ENCODE assay signal across 8 mouse cellular contexts in genomic region chr19:29683844-29684540, GRCm38 (mm10). TPM values are rescaled to one million over a fixed set of nuclear protein-coding genes. Genes with fewer than 3 reads are reported as not detected.
DNase-seq lines count a peak whose midpoint lies in the region; ATAC-seq and TF ChIP-seq lines count a peak whose summit lies in the region.

No protein-coding gene starts in this region.

- H3K4me1 ChIP-seq in G1E (ENCODE audit: insufficient read depth, low read depth, low read length) = no peaks in the 10 kb centered on the region
- no peaks in the 10 kb centered on the region for H3K4me1 ChIP-seq in bone marrow, adult 2 months (ENCODE audit: control insufficient read depth, insufficient read depth, low read length)
- no peaks in the 10 kb centered on the region for H3K4me1 ChIP-seq in embryonic facial prominence, embryonic 14.5 days (ENCODE audit: control insufficient read depth, insufficient read depth, low read length)

- 53% methylated on average over 16 of the region's 16 CpGs for WGBS in bone marrow, adult 2 months
- WGBS in embryonic facial prominence, embryonic 14.5 days = 51% methylated on average over 16 of the region's 16 CpGs

- no peak for ATAC-seq in G1E (ENCODE audit: extremely low read depth, insufficient number of reproducible peaks, low FRiP score, poor library complexity, severe bottlenecking)
- peak; percentile 63; the same call in 1 of the 2 replicates for ATAC-seq in embryonic facial prominence, embryonic 14.5 days (ENCODE audit: low read depth)

- no peaks in the 10 kb centered on the region for H3K36me3 ChIP-seq in G1E (replicated peaks)
- no peaks in the 10 kb centered on the region for H3K36me3 ChIP-seq in embryonic facial prominence, embryonic 14.5 days (ENCODE audit: control insufficient read depth, insufficient read depth, low read length)

- 0 out of 2 replicates have a peak, but pooled peaks have one; percentile 19 for TF ChIP-seq CTCF in G1E (IDR thresholded peaks at IDR 0.05; ENCODE audit: low read depth, low read length)
- peak; percentile 84 for TF ChIP-seq CTCF in bone marrow, adult 2 months (IDR thresholded peaks at IDR 0.05; ENCODE audit: control insufficient read depth, insufficient read depth, low read length)

- intact Hi-C loops in heart, postnatal 10 days (cut with DNase I) = loop anchor here (1.0 to 10.0 kb wide), 3 partner anchors 137 to 441 kb away; no protein-coding TSS in a partner anchor

- no peak overlapping the region for H3K4me3 ChIP-seq in G1E (ENCODE audit: low read depth, low read length)
- no peak overlapping the region for H3K4me3 ChIP-seq in bone marrow, adult 2 months (replicated peaks; ENCODE audit: control insufficient read depth, low read depth, low read length)
- H3K4me3 ChIP-seq in embryonic facial prominence, embryonic 14.5 days (ENCODE audit: low read depth, low read length) = no peak overlapping the region

- no peak overlapping the region for H3K27ac ChIP-seq in bone marrow, adult 2 months (ENCODE audit: control insufficient read depth, insufficient read depth, low read depth, low read length, poor library complexity)
- no peak overlapping the region for H3K27ac ChIP-seq in embryonic facial prominence, embryonic 14.5 days (replicated peaks; ENCODE audit: low read depth, low read length)

- H3K9me3 ChIP-seq in G1E (replicated peaks) = peaks cover 44% of the 10 kb centered on the region
- H3K9me3 ChIP-seq in embryonic facial prominence, embryonic 14.5 days (ENCODE audit: control insufficient read depth, low read length) = peaks cover 12% of the 10 kb centered on the region

- no peak overlapping the region for H3K9ac ChIP-seq in embryonic facial prominence, embryonic 14.5 days (ENCODE audit: low read depth, low read length)

- no peaks in the 10 kb centered on the region for H3K27me3 ChIP-seq in G1E (ENCODE audit: insufficient read depth, low read length)
- no peaks in the 10 kb centered on the region for H3K27me3 ChIP-seq in embryonic facial prominence, embryonic 14.5 days (replicated peaks; ENCODE audit: control insufficient read depth, insufficient read depth, low read length)

- TF ChIP-seq POLR2A in bone marrow, adult 2 months (IDR thresholded peaks at IDR 0.05; ENCODE audit: borderline replicate concordance, control insufficient read depth, low read depth, low read length) = no peak

- H3K4me2 ChIP-seq in embryonic facial prominence, embryonic 14.5 days (ENCODE audit: low read depth, low read length) = no peak overlapping the region

- peak; percentile 12 for DNase-seq in G1E (ENCODE audit: low spot score)
- peak; percentile 87 for DNase-seq in embryonic facial prominence, embryonic 14.5 days (ENCODE audit: low spot score)
- peak; percentile 75 to 83 for DNase-seq in heart, postnatal 10 days
- peak; percentile 75 to 93 for DNase-seq in layer of hippocampus, adult 18-20 months (ENCODE audit: low spot score in 2 of 2)
- peak; percentile 86 for DNase-seq in lung, postnatal 14 days
- peak; percentile 65 for DNase-seq in retina, postnatal 7 days (ENCODE audit: low read depth, low spot score)
- DNase-seq in urinary bladder, postnatal 25 days (ENCODE audit: low spot score) = peak; percentile 75

RNA-seq across cellular contexts. Expression of gene Mlana, which starts 13.6 kb away (rescaled TPM):
- total RNA-seq in G1E (2014; fragmentation: Nextera tagmentation) = not detected in 2 replicates
- total RNA-seq in G1E (2017) = 0.46 TPM in 1 of 2 replicates, not detected in the other
- not detected in 2 replicates for polyA plus RNA-seq in G1E (2012)
- not detected in 2 replicates for polyA plus RNA-seq in bone marrow, adult 2 months (2011; ENCODE audit: insufficient read depth, insufficient read length, low replicate concordance, missing spikeins)
- 1.9 and 2.3 TPM in 2 replicates for polyA plus RNA-seq in embryonic facial prominence, embryonic 14.5 days (2014; fragmentation: Nextera tagmentation; extraction: Ambion mirVana)
- 1 to 10 TPM; 2.2 to 4.0 TPM for total RNA-seq in heart, postnatal 10 days (2021)
- under 1 TPM in 1 of 2 experiments, not detected in 1; 0.63 TPM for total RNA-seq in layer of hippocampus, adult 18-20 months (2021)

RNA-seq across cellular contexts. Expression of gene Ermp1, which starts 35.8 kb away (rescaled TPM):
- total RNA-seq in G1E (2014; fragmentation: Nextera tagmentation) (19.3 and 22.4 TPM in 2 replicates), G1E (2017) (22.6 and 22.8 TPM in 2 replicates)
- 11.4 and 14.2 TPM in 2 replicates for polyA plus RNA-seq in G1E (2012)
- polyA plus RNA-seq in bone marrow, adult 2 months (2011; ENCODE audit: insufficient read depth, insufficient read length, low replicate concordance, missing spikeins) = 7.5 and 13.7 TPM in 2 replicates
- polyA plus RNA-seq in embryonic facial prominence, embryonic 14.5 days (2014; fragmentation: Nextera tagmentation; extraction: Ambion mirVana) = 14.2 and 15.5 TPM in 2 replicates
- total RNA-seq in heart, postnatal 10 days (2021) = 10 to 100 TPM in 1 of 2 experiments, 1 to 10 TPM in 1; 9.9 to 11.1 TPM
- total RNA-seq in layer of hippocampus, adult 18-20 months (2021) = 10 to 100 TPM; 52.2 to 58.4 TPM

Comparison
In these comparisons a context has a peak if more than half of its experiments do, and no peak if none do; other contexts are left out.
1. DNase-seq: peak in every context shown above with its lines; median percentile 87 in embryonic facial prominence, embryonic 14.5 days; 86 in lung, postnatal 14 days; 84 in layer of hippocampus, adult 18-20 months; 79 in heart, postnatal 10 days; 75 in urinary bladder, postnatal 25 days; 65 in retina, postnatal 7 days; 12 in G1E.